Mouse (Mus musculus): ENCODE results near the gene Gas2l2. TPM values are rescaled to one million over a fixed set of nuclear protein-coding genes. Genes with fewer than 3 reads are reported as not detected.
A peak's percentile ranks its signal among the peaks of the same experiment; 100 is the strongest.

Gene Gas2l2
- polyA plus RNA-seq, 1 experiment from 2014 or later, result 0.14 TPM

- peak overlapping the region; percentile 20; the same call in 1 of the 2 replicates for H3K9ac ChIP-seq (ENCODE audit: low read length)
- no peak overlapping the region for H3K27ac ChIP-seq (ENCODE audit: low read length)
- 74% methylated on average over 10 of the region's 10 CpGs for WGBS
- no peak for ATAC-seq (ENCODE audit: insufficient read depth, low FRiP score)
- H3K4me3 ChIP-seq (replicated peaks; ENCODE audit: low read length), result peak overlapping the region; percentile 66
- H3K4me1 ChIP-seq (ENCODE audit: control insufficient read depth, insufficient read depth, low read length), result peaks cover 20% of the 10 kb centered on the region
- H3K4me2 ChIP-seq (ENCODE audit: low read depth, low read length), result peak overlapping the region; percentile 87
- H3K9me3 ChIP-seq (replicated peaks; ENCODE audit: control insufficient read depth, low read length), result no peaks in the 10 kb centered on the region
- H3K27me3 ChIP-seq (ENCODE audit: control insufficient read depth, insufficient read depth, low read length), result peaks cover 4% of the 10 kb centered on the region; the same call in 1 of the 2 replicates
- no peaks in the 10 kb centered on the region for H3K36me3 ChIP-seq (ENCODE audit: control insufficient read depth, insufficient read depth, low read length)
Observed at GRCm38 (mm10) chr11:83461462-83462027, 32.3 kb upstream of the Gas2l2 start.

GRCm38 (mm10) chr11:83457912-83458601 is 28.8 kb upstream of the Gas2l2 start:
- no peaks in the 10 kb centered on the region for H3K9me3 ChIP-seq (replicated peaks; ENCODE audit: control insufficient read depth, low read length)
- no peak overlapping the region for H3K4me3 ChIP-seq (replicated peaks; ENCODE audit: low read length)
- peak overlapping the region; percentile 23 for H3K4me2 ChIP-seq (ENCODE audit: low read depth, low read length)
- H3K9ac ChIP-seq (ENCODE audit: low read length), result no peak overlapping the region
- WGBS, result 45% methylated on average over 9 of the region's 9 CpGs
- no peak for ATAC-seq (ENCODE audit: insufficient read depth, low FRiP score)
- H3K27ac ChIP-seq (ENCODE audit: low read length), result peak overlapping the region; percentile 82
- no peaks in the 10 kb centered on the region; the same call in 1 of the 2 replicates for H3K27me3 ChIP-seq (ENCODE audit: control insufficient read depth, insufficient read depth, low read length)
- H3K36me3 ChIP-seq (ENCODE audit: control insufficient read depth, insufficient read depth, low read length), result no peaks in the 10 kb centered on the region
- H3K4me1 ChIP-seq (ENCODE audit: control insufficient read depth, insufficient read depth, low read length), result peaks cover 41% of the 10 kb centered on the region

GRCm38 (mm10) chr11:83457257-83457656 is 28.0 kb upstream of the Gas2l2 start:
- Histone ChIP-seq H3K27me3 (ENCODE audit: control insufficient read depth, insufficient read depth, low read length) (no peaks in the 10 kb centered on the region; the same call in 1 of the 2 replicates), H3K27ac (ENCODE audit: low read length) (peak overlapping the region; percentile 82), H3K36me3 (ENCODE audit: control insufficient read depth, insufficient read depth, low read length) (no peaks in the 10 kb centered on the region), H3K9ac (ENCODE audit: low read length) (peak overlapping the region; percentile 14; the same call in 1 of the 2 replicates), H3K4me1 (ENCODE audit: control insufficient read depth, insufficient read depth, low read length) (peaks cover 41% of the 10 kb centered on the region), H3K9me3 (replicated peaks; ENCODE audit: control insufficient read depth, low read length) (no peaks in the 10 kb centered on the region), H3K4me3 (replicated peaks; ENCODE audit: low read length) (no peak overlapping the region), H3K4me2 (ENCODE audit: low read depth, low read length) (no peak overlapping the region)
- no peak for ATAC-seq (ENCODE audit: insufficient read depth, low FRiP score)
- WGBS, result 47% methylated on average over 7 of the region's 7 CpGs

DNA sequence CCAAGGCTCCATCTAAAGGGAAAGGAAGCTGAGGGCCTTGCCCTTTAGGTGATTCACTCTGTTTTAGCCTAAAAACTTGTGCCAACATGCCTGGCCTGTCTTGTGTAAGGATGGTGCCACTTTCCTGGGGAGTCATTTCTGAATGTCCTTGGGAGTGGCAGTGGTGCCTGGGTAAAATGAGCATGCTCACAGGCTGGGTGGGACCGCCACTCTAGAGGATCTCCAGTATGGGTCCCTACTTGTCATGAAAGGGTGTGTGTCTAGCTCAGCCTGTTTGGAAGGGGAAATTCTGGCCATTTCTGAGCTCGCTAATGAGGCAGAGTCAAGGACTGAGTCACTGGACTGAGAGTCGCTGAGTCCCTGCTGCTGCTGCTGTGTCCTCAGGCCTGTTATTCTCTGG is 26.4 kb upstream of the Gas2l2 start:
- Histone ChIP-seq H3K4me2 (ENCODE audit: low read depth, low read length) (peak overlapping the region; percentile 9; the same call in 1 of the 2 replicates), H3K36me3 (ENCODE audit: control insufficient read depth, insufficient read depth, low read length) (no peaks in the 10 kb centered on the region), H3K9me3 (replicated peaks; ENCODE audit: control insufficient read depth, low read length) (no peaks in the 10 kb centered on the region), H3K27ac (ENCODE audit: low read length) (peak overlapping the region; percentile 88), H3K4me3 (replicated peaks; ENCODE audit: low read length) (no peak overlapping the region), H3K9ac (ENCODE audit: low read length) (no peak overlapping the region), H3K4me1 (ENCODE audit: control insufficient read depth, insufficient read depth, low read length) (peaks cover 41% of the 10 kb centered on the region), H3K27me3 (ENCODE audit: control insufficient read depth, insufficient read depth, low read length) (no peaks in the 10 kb centered on the region)
- ATAC-seq (ENCODE audit: insufficient read depth, low FRiP score), result peak; percentile 46; the same call in 1 of the 2 replicates
- WGBS, result 55% methylated on average over 3 of the region's 3 CpGs

DNA sequence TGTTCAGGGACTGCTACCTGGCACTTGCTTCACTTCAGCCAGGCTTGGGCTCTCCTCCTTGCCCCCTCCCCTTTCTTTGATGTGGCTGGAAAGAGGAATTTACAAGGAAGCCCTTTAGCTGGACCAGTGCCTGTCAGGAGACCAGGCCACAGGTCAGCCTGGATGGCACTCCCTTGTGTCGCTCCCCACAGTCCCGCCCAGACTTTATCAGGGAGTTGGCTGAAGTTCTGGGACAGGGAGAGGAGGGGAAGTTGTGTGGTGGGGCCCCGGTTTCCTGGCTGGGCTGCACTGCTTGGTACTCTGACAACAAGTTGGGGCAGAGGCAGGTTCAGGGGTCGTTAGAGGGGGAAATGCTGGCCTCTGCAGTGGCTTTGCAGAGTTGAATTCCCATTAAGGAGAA is 25.3 kb upstream of the Gas2l2 start:
- peak overlapping the region; percentile 88 for H3K27ac ChIP-seq (ENCODE audit: low read length)
- 15% methylated on average over 4 of the region's 4 CpGs for WGBS
- H3K36me3 ChIP-seq (ENCODE audit: control insufficient read depth, insufficient read depth, low read length), result no peaks in the 10 kb centered on the region
- H3K9me3 ChIP-seq (replicated peaks; ENCODE audit: control insufficient read depth, low read length), result no peaks in the 10 kb centered on the region
- H3K9ac ChIP-seq (ENCODE audit: low read length), result no peak overlapping the region
- peak; percentile 70; the same call in 1 of the 2 replicates for ATAC-seq (ENCODE audit: insufficient read depth, low FRiP score)
- no peaks in the 10 kb centered on the region for H3K27me3 ChIP-seq (ENCODE audit: control insufficient read depth, insufficient read depth, low read length)
- H3K4me1 ChIP-seq (ENCODE audit: control insufficient read depth, insufficient read depth, low read length), result peaks cover 41% of the 10 kb centered on the region
- H3K4me2 ChIP-seq (ENCODE audit: low read depth, low read length), result no peak overlapping the region
- no peak overlapping the region for H3K4me3 ChIP-seq (replicated peaks; ENCODE audit: low read length)

GRCm38 (mm10) chr11:83451281-83451680 is 22.0 kb upstream of the Gas2l2 start:
- no peak overlapping the region for H3K4me2 ChIP-seq (ENCODE audit: low read depth, low read length)
- H3K36me3 ChIP-seq (ENCODE audit: control insufficient read depth, insufficient read depth, low read length), result no peaks in the 10 kb centered on the region
- H3K9me3 ChIP-seq (replicated peaks; ENCODE audit: control insufficient read depth, low read length), result no peaks in the 10 kb centered on the region
- no peak overlapping the region for H3K4me3 ChIP-seq (replicated peaks; ENCODE audit: low read length)
- WGBS, result 82% methylated on average over 10 of the region's 10 CpGs
- H3K27me3 ChIP-seq (ENCODE audit: control insufficient read depth, insufficient read depth, low read length), result 0 out of 2 replicates have a peak, but pooled peaks cover 3% of the 10 kb centered on the region
- ATAC-seq (ENCODE audit: insufficient read depth, low FRiP score), result no peak
- H3K4me1 ChIP-seq (ENCODE audit: control insufficient read depth, insufficient read depth, low read length), result peaks cover 43% of the 10 kb centered on the region
- no peak overlapping the region for H3K27ac ChIP-seq (ENCODE audit: low read length)
- no peak overlapping the region for H3K9ac ChIP-seq (ENCODE audit: low read length)

DNA sequence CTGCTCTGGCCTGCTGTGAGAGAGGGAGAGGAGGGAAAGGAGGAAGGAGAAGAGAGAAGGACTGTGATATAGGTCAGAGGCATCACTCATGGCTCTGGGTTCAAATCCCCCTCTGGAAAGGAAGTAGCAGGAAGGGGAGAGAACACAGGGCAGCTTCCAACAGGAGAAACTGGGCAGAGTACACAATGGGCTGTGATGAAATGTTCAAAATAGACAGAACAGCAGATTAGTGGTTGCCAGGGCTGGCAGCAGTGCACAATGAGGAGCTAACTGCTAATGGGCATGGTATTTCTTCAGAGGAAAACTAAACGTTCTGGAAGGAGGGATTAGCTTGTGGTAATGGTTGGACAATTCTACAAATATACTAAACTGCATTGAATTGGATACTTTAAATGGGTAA is 21.3 kb upstream of the Gas2l2 start:
- H3K4me2 ChIP-seq (ENCODE audit: low read depth, low read length), result no peak overlapping the region

DNA sequence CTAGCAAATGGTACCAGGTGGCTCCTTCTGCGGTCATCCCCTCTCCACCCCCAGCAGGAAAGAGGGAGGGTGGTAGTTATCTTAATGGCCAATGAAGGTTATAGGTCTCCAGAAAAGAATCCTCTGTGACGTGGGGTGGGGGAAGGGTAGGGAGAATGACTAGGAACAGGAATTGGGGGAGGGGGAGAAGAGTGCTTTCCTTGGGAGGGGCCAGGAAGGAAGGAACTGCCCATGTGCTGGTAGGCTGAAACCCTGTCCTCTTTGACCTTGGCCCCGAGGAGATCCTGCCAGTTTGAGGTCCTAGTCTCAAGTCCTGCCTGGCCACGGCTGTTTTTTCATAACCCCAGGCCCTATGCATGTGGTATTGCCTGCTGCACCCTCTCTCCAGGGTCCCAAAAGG is 20.0 kb upstream of the Gas2l2 start:
- H3K27ac ChIP-seq (ENCODE audit: low read length), result no peak overlapping the region; the same call in 1 of the 2 replicates
- peaks cover 34% of the 10 kb centered on the region for H3K4me1 ChIP-seq (ENCODE audit: control insufficient read depth, insufficient read depth, low read length)
- H3K36me3 ChIP-seq (ENCODE audit: control insufficient read depth, insufficient read depth, low read length), result no peaks in the 10 kb centered on the region
- H3K4me3 ChIP-seq (replicated peaks; ENCODE audit: low read length), result no peak overlapping the region
- no peak overlapping the region for H3K9ac ChIP-seq (ENCODE audit: low read length)
- no peak for ATAC-seq (ENCODE audit: insufficient read depth, low FRiP score)
- WGBS, result 34% methylated on average over 4 of the region's 4 CpGs
- no peaks in the 10 kb centered on the region for H3K9me3 ChIP-seq (replicated peaks; ENCODE audit: control insufficient read depth, low read length)
- H3K27me3 ChIP-seq (ENCODE audit: control insufficient read depth, insufficient read depth, low read length), result peaks cover 14% of the 10 kb centered on the region; the same call in 1 of the 2 replicates
- no peak overlapping the region for H3K4me2 ChIP-seq (ENCODE audit: low read depth, low read length)

More for the DNA sequence above, 21.3 kb upstream of the Gas2l2 start:
- no peak for ATAC-seq (ENCODE audit: insufficient read depth, low FRiP score)
- no peak overlapping the region for H3K9ac ChIP-seq (ENCODE audit: low read length)
- peaks cover 40% of the 10 kb centered on the region for H3K4me1 ChIP-seq (ENCODE audit: control insufficient read depth, insufficient read depth, low read length)
- 36% methylated on average over 1 of the region's 1 CpGs for WGBS
- no peaks in the 10 kb centered on the region for H3K36me3 ChIP-seq (ENCODE audit: control insufficient read depth, insufficient read depth, low read length)
- H3K9me3 ChIP-seq (replicated peaks; ENCODE audit: control insufficient read depth, low read length), result no peaks in the 10 kb centered on the region
- 0 out of 2 replicates have a peak, but pooled peaks cover 4% of the 10 kb centered on the region for H3K27me3 ChIP-seq (ENCODE audit: control insufficient read depth, insufficient read depth, low read length)
- no peak overlapping the region for H3K27ac ChIP-seq (ENCODE audit: low read length)
- no peak overlapping the region for H3K4me3 ChIP-seq (replicated peaks; ENCODE audit: low read length)

DNA sequence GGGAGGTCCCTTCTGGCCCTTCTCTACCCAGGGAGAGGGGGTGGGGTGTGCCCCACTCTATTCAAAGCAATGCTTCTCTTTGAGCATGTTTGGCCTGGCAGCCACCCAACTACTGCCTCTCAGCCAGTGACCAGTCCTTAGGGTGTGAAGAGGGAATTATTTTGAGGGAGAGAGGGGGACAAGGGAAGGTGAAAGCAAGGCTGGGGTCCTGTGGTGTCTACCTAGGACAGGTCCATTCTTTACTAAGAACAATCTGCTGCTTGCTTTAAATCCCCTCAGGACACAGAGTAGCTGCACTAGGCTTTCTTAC is 19.6 kb upstream of the Gas2l2 start:
- H3K9ac ChIP-seq (ENCODE audit: low read length), result 0 out of 2 replicates have a peak overlapping the region, but pooled peaks have one; percentile 7
- H3K27me3 ChIP-seq (ENCODE audit: control insufficient read depth, insufficient read depth, low read length), result peaks cover 17% of the 10 kb centered on the region; the same call in 1 of the 2 replicates
- H3K4me1 ChIP-seq (ENCODE audit: control insufficient read depth, insufficient read depth, low read length), result peaks cover 31% of the 10 kb centered on the region
- no peaks in the 10 kb centered on the region for H3K9me3 ChIP-seq (replicated peaks; ENCODE audit: control insufficient read depth, low read length)
- ATAC-seq (ENCODE audit: insufficient read depth, low FRiP score), result peak; percentile 45; the same call in 1 of the 2 replicates
- peak overlapping the region; percentile 15; the same call in 1 of the 2 replicates for H3K27ac ChIP-seq (ENCODE audit: low read length)
- H3K4me2 ChIP-seq (ENCODE audit: low read depth, low read length), result no peak overlapping the region
- no peaks in the 10 kb centered on the region for H3K36me3 ChIP-seq (ENCODE audit: control insufficient read depth, insufficient read depth, low read length)
- H3K4me3 ChIP-seq (replicated peaks; ENCODE audit: low read length), result no peak overlapping the region

Measured in stomach, embryonic 16.5 days (tissue).